Mouse (Mus musculus): ENCODE measurements at regions not wholly inside any gene's neighbourhood (a gene's known extent, or its start where the extent isn't known, plus 50 kb on each side); places are given as distances from the start of the nearest gene placed in this dataset.

DNA sequence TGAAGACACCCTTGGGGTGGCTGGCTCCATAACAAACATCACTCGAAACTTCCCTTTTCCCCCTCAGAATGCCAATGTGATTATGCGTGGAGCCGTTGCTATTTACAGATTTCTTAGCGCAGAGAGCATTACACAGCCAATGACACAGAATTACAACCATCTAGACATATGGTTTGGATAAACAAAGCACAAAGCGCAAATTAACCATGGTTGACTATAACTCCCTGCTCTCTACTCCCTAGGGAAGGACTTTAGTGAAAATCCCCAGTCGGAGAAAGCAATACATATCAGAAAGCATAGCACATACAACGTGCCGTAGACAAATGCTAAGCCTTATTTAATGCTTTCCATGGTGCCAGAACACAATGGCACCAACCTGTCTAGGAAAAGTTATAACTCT is 131.8 kb downstream of the Tshz3 start:
- ATAC-seq = no peak
- WGBS = 58% methylated on average over 8 of the region's 8 CpGs
- Histone ChIP-seq H3K9ac (ENCODE audit: low read depth, low read length) (no peak overlapping the region), H3K27ac (ENCODE audit: low read length) (no peak overlapping the region), H3K36me3 (ENCODE audit: control insufficient read depth, insufficient read depth, low read length) (no peaks in the 10 kb centered on the region), H3K4me3 (ENCODE audit: low read length) (no peak overlapping the region), H3K27me3 (replicated peaks; ENCODE audit: control insufficient read depth, insufficient read depth, low read length) (no peaks in the 10 kb centered on the region), H3K4me2 (ENCODE audit: low read depth, low read length) (no peak overlapping the region), H3K9me3 (ENCODE audit: control insufficient read depth, low read length) (no peaks in the 10 kb centered on the region), H3K4me1 (ENCODE audit: control insufficient read depth, insufficient read depth, low read length) (no peaks in the 10 kb centered on the region)

DNA sequence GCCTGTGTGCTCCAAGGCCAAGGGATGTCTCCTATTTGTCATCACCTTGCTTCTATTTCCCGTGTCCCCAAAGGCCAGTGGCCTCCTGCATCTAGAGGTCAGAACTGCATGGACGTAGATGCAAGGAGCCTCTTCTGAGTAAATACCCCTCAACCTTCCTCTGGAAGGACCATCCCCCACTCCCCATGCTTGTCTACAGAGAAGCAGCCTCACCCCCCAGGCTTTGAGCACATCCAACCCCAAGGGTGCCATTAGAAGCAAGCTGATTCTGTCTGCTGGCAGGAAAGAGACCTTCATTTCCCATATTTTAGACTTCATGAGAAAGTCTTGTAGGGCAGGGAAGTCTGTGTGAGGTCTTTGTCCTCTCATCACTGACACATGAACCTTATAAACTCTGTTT is 132.2 kb downstream of the Tshz3 start:
- no peak overlapping the region for H3K27ac ChIP-seq (ENCODE audit: low read length)
- H3K4me3 ChIP-seq (ENCODE audit: low read length) = no peak overlapping the region
- no peaks in the 10 kb centered on the region for H3K27me3 ChIP-seq (replicated peaks; ENCODE audit: control insufficient read depth, insufficient read depth, low read length)
- H3K4me2 ChIP-seq (ENCODE audit: low read depth, low read length) = no peak overlapping the region
- no peaks in the 10 kb centered on the region for H3K4me1 ChIP-seq (ENCODE audit: control insufficient read depth, insufficient read depth, low read length)
- no peak for ATAC-seq
- H3K9ac ChIP-seq (ENCODE audit: low read depth, low read length) = no peak overlapping the region
- WGBS = 55% methylated on average over 2 of the region's 2 CpGs
- no peaks in the 10 kb centered on the region for H3K9me3 ChIP-seq (ENCODE audit: control insufficient read depth, low read length)
- no peaks in the 10 kb centered on the region for H3K36me3 ChIP-seq (ENCODE audit: control insufficient read depth, insufficient read depth, low read length)

GRCm38 (mm10) chr7:36848279-36848678 is 150.4 kb downstream of the Tshz3 start:
- Histone ChIP-seq H3K9me3 (ENCODE audit: control insufficient read depth, low read length) (no peaks in the 10 kb centered on the region), H3K4me2 (ENCODE audit: low read depth, low read length) (no peak overlapping the region), H3K4me1 (ENCODE audit: control insufficient read depth, insufficient read depth, low read length) (no peaks in the 10 kb centered on the region), H3K36me3 (ENCODE audit: control insufficient read depth, insufficient read depth, low read length) (no peaks in the 10 kb centered on the region), H3K27me3 (replicated peaks; ENCODE audit: control insufficient read depth, insufficient read depth, low read length) (no peaks in the 10 kb centered on the region), H3K27ac (ENCODE audit: low read length) (no peak overlapping the region), H3K9ac (ENCODE audit: low read depth, low read length) (no peak overlapping the region), H3K4me3 (ENCODE audit: low read length) (no peak overlapping the region)
- WGBS = 79% methylated on average over 2 of the region's 2 CpGs
- ATAC-seq = no peak

DNA sequence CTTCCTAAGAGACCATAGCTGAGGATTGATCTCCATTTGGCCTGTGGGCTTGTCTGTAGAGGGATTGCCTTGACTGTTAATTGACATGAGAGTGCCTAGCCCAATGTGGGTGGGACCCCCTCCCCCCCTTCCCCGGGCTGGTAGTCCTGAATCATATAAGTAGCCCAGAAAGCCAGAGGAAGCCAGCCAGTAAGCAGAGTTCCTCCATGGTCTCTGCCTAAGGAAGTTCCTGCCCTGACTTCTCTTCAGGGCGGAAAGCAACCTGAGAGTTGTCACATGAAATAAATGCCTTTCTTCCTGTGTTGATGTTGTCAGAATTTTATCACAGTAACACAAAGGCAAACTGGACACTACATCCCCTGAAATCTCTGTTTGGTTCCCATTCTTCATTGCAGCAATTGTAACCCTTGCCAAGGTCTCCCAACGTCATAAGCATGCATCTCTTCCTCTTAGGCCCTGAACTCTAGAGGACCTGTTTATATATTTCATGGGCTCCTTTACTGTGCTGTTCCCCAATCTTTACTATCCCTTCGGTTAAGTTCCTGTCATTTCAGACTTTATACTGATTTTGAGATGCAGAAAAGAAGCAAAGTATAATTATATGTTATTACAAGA is 153.5 kb downstream of the Tshz3 start:
- Histone ChIP-seq H3K27me3 (replicated peaks; ENCODE audit: control insufficient read depth, insufficient read depth, low read length) (no peaks in the 10 kb centered on the region), H3K27ac (ENCODE audit: low read length) (no peak overlapping the region), H3K4me2 (ENCODE audit: low read depth, low read length) (no peak overlapping the region), H3K9me3 (ENCODE audit: control insufficient read depth, low read length) (no peaks in the 10 kb centered on the region), H3K4me1 (ENCODE audit: control insufficient read depth, insufficient read depth, low read length) (no peaks in the 10 kb centered on the region), H3K36me3 (ENCODE audit: control insufficient read depth, insufficient read depth, low read length) (no peaks in the 10 kb centered on the region), H3K4me3 (ENCODE audit: low read length) (no peak overlapping the region), H3K9ac (ENCODE audit: low read depth, low read length) (no peak overlapping the region)
- no peak for ATAC-seq
- 78% methylated on average over 4 of the region's 4 CpGs for WGBS

- Histone ChIP-seq H3K4me2 (ENCODE audit: low read depth, low read length) (no peak overlapping the region), H3K4me3 (ENCODE audit: low read length) (no peak overlapping the region), H3K27me3 (replicated peaks; ENCODE audit: control insufficient read depth, insufficient read depth, low read length) (no peaks in the 10 kb centered on the region), H3K9me3 (ENCODE audit: control insufficient read depth, low read length) (no peaks in the 10 kb centered on the region), H3K9ac (ENCODE audit: low read depth, low read length) (no peak overlapping the region), H3K4me1 (ENCODE audit: control insufficient read depth, insufficient read depth, low read length) (no peaks in the 10 kb centered on the region), H3K27ac (ENCODE audit: low read length) (no peak overlapping the region), H3K36me3 (ENCODE audit: control insufficient read depth, insufficient read depth, low read length) (no peaks in the 10 kb centered on the region)
- no peak for ATAC-seq
Measured at GRCm38 (mm10) chr7:36854308-36854707, 156.4 kb downstream of the Tshz3 start.

DNA sequence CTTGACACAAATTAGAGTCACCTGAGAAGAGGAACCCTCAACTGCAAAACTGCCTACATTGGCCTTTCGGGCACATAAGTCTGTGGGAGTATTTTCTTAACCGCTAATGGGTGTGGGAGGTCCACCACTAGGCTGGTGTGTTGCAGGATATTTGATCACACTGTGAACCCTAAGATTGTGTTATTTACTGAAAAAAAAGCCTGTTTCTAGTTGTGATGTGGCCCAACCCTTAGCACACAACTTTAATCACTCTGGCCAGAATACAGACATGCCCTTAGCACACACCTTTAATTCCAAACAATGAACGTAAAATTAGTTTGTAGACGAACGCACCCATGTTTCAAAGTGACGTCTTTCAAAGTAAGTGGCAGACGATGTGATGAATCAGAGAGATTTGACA is 161.5 kb downstream of the Tshz3 start:
- ATAC-seq = no peak
- no peaks in the 10 kb centered on the region for H3K27me3 ChIP-seq (replicated peaks; ENCODE audit: control insufficient read depth, insufficient read depth, low read length)
- H3K9ac ChIP-seq (ENCODE audit: low read depth, low read length) = no peak overlapping the region
- no peaks in the 10 kb centered on the region for H3K36me3 ChIP-seq (ENCODE audit: control insufficient read depth, insufficient read depth, low read length)
- H3K4me1 ChIP-seq (ENCODE audit: control insufficient read depth, insufficient read depth, low read length) = no peaks in the 10 kb centered on the region
- H3K27ac ChIP-seq (ENCODE audit: low read length) = no peak overlapping the region
- H3K9me3 ChIP-seq (ENCODE audit: control insufficient read depth, low read length) = no peaks in the 10 kb centered on the region
- 78% methylated on average over 7 of the region's 7 CpGs for WGBS
- H3K4me3 ChIP-seq (ENCODE audit: low read length) = no peak overlapping the region
- H3K4me2 ChIP-seq (ENCODE audit: low read depth, low read length) = no peak overlapping the region

DNA sequence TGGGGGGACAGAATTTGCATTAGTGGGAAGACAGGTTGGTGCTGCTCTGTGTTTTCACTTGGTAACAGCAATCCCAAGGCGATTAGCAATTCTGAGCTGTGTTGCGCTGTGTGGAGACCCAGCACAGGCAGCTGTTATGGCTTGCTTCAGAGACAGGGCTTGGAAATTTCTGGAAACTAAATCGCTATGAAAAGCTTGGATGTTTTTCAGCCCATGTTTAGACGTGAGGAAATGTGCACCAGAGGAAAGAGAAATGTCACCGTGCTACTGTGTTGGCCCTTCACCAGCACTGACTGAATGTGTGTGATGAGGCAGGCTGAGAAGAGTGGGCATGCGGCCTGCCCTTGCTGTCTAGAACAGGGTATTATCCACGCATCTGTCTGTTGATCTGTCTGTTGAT is 164.6 kb downstream of the Tshz3 start:
- Histone ChIP-seq H3K36me3 (ENCODE audit: control insufficient read depth, insufficient read depth, low read length) (no peaks in the 10 kb centered on the region), H3K4me1 (ENCODE audit: control insufficient read depth, insufficient read depth, low read length) (no peaks in the 10 kb centered on the region), H3K4me2 (ENCODE audit: low read depth, low read length) (no peak overlapping the region), H3K9ac (ENCODE audit: low read depth, low read length) (no peak overlapping the region), H3K4me3 (ENCODE audit: low read length) (no peak overlapping the region), H3K9me3 (ENCODE audit: control insufficient read depth, low read length) (no peaks in the 10 kb centered on the region), H3K27me3 (replicated peaks; ENCODE audit: control insufficient read depth, insufficient read depth, low read length) (no peaks in the 10 kb centered on the region), H3K27ac (ENCODE audit: low read length) (no peak overlapping the region)
- ATAC-seq = no peak
- WGBS = 86% methylated on average over 7 of the region's 7 CpGs

GRCm38 (mm10) chr7:36863745-36864144 is 165.8 kb downstream of the Tshz3 start:
- H3K27ac ChIP-seq (ENCODE audit: low read length) = no peak overlapping the region
- H3K9ac ChIP-seq (ENCODE audit: low read depth, low read length) = no peak overlapping the region
- no peaks in the 10 kb centered on the region for H3K4me1 ChIP-seq (ENCODE audit: control insufficient read depth, insufficient read depth, low read length)
- no peaks in the 10 kb centered on the region for H3K9me3 ChIP-seq (ENCODE audit: control insufficient read depth, low read length)
- H3K27me3 ChIP-seq (replicated peaks; ENCODE audit: control insufficient read depth, insufficient read depth, low read length) = no peaks in the 10 kb centered on the region
- ATAC-seq = no peak
- WGBS = 84% methylated on average over 5 of the region's 5 CpGs
- H3K4me2 ChIP-seq (ENCODE audit: low read depth, low read length) = no peak overlapping the region
- H3K4me3 ChIP-seq (ENCODE audit: low read length) = no peak overlapping the region
- H3K36me3 ChIP-seq (ENCODE audit: control insufficient read depth, insufficient read depth, low read length) = no peaks in the 10 kb centered on the region

DNA sequence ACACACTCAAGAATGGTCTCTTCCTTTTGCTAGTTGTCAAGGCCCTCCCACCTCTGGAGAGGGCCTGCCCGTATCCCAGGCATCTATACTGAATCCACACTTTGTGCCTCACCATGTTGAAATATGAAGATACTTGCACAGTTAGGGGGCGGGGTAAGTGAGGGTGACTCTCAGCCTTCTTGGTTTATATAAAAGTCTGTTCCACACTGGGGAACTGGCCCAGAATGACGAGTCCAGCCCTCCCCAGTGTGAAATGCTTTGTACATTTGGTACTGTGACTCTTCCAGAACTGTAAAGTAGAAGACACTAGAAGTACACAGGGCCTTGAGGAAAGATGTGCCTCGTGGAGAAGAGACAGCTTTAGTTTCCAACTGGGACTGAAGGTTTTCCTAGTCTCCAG is 166.8 kb downstream of the Tshz3 start:
- Histone ChIP-seq H3K9ac (ENCODE audit: low read depth, low read length) (no peak overlapping the region), H3K4me1 (ENCODE audit: control insufficient read depth, insufficient read depth, low read length) (no peaks in the 10 kb centered on the region), H3K27me3 (replicated peaks; ENCODE audit: control insufficient read depth, insufficient read depth, low read length) (no peaks in the 10 kb centered on the region), H3K9me3 (ENCODE audit: control insufficient read depth, low read length) (no peaks in the 10 kb centered on the region), H3K36me3 (ENCODE audit: control insufficient read depth, insufficient read depth, low read length) (no peaks in the 10 kb centered on the region), H3K4me3 (ENCODE audit: low read length) (no peak overlapping the region), H3K4me2 (ENCODE audit: low read depth, low read length) (no peak overlapping the region), H3K27ac (ENCODE audit: low read length) (no peak overlapping the region)
- 68% methylated on average over 4 of the region's 4 CpGs for WGBS
- ATAC-seq = no peak

GRCm38 (mm10) chr7:36866602-36867001 is 168.7 kb downstream of the Tshz3 start:
- 78% methylated on average over 12 of the region's 12 CpGs for WGBS
- ATAC-seq = no peak
- H3K4me2 ChIP-seq (ENCODE audit: low read depth, low read length) = no peak overlapping the region

More at GRCm38 (mm10) chr7:36866602-36867001, 168.7 kb downstream of the Tshz3 start:
- no peak overlapping the region for H3K9ac ChIP-seq (ENCODE audit: low read depth, low read length)
- H3K4me3 ChIP-seq (ENCODE audit: low read length) = no peak overlapping the region
- no peaks in the 10 kb centered on the region for H3K4me1 ChIP-seq (ENCODE audit: control insufficient read depth, insufficient read depth, low read length)
- H3K27me3 ChIP-seq (replicated peaks; ENCODE audit: control insufficient read depth, insufficient read depth, low read length) = no peaks in the 10 kb centered on the region
- no peaks in the 10 kb centered on the region for H3K36me3 ChIP-seq (ENCODE audit: control insufficient read depth, insufficient read depth, low read length)
- no peaks in the 10 kb centered on the region for H3K9me3 ChIP-seq (ENCODE audit: control insufficient read depth, low read length)
- H3K27ac ChIP-seq (ENCODE audit: low read length) = no peak overlapping the region
